Comparison of ENCODE assay signal across 14 mouse cellular contexts in the genomic region with DNA sequence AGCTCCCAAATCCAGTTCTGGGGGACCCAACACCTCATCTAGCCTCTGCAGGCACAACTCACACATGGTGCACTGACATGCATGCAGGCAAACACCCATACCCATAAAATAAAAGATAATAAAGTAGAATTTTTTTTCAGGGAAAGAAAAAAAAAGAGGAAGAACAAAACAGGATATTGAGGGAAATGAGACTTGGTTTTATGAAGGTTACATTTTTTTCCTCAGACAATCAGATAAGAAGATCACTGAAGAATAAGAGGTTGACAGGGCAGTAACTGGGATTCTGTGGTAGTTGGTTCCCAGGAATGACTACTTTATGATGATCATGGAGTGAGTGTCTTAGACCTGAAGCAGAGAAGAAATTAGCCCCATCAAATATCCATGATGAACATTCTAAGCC. TPM values are rescaled to one million over a fixed set of nuclear protein-coding genes. Genes with fewer than 3 reads are reported as not detected.
DNase-seq lines count a peak whose midpoint lies in the region; ATAC-seq lines count a peak whose summit lies in the region.
"Had no signal": no experiment of that assay in that cellular context is flagged by ENCODE, and none has a peak within 500 bp of the region (broad histone marks: within the 10 kb centered on the region; RNA-seq: fewer than 3 reads in every experiment).

No protein-coding gene starts in this region.

- H3K9me3 ChIP-seq in hindbrain, embryonic 10.5 days, result no peaks in the 10 kb centered on the region
- H3K9me3 ChIP-seq in hindbrain, embryonic 11.5 days (ENCODE audit: control insufficient read depth, low read length), result no peaks in the 10 kb centered on the region
- no peaks in the 10 kb centered on the region for H3K9me3 ChIP-seq in midbrain, embryonic 12.5 days
- no peaks in the 10 kb centered on the region for H3K9me3 ChIP-seq in midbrain, embryonic 13.5 days
- no peaks in the 10 kb centered on the region for H3K9me3 ChIP-seq in limb, embryonic 10.5 days (replicated peaks)
- no peaks in the 10 kb centered on the region for H3K9me3 ChIP-seq in stomach, embryonic 16.5 days (replicated peaks; ENCODE audit: control insufficient read depth, low read length)
- H3K9me3 ChIP-seq: heart, embryonic 10.5 days had no signal

- no peak overlapping the region for H3K27ac ChIP-seq in hindbrain, embryonic 10.5 days
- no peak overlapping the region for H3K27ac ChIP-seq in hindbrain, embryonic 11.5 days (ENCODE audit: low read depth, low read length)
- no peak overlapping the region for H3K27ac ChIP-seq in midbrain, embryonic 12.5 days (replicated peaks)
- no peak overlapping the region for H3K27ac ChIP-seq in midbrain, embryonic 13.5 days
- H3K27ac ChIP-seq in limb, embryonic 10.5 days, result no peak overlapping the region
- H3K27ac ChIP-seq in stomach, embryonic 16.5 days (ENCODE audit: low read length), result no peak overlapping the region
- H3K27ac ChIP-seq: heart, embryonic 10.5 days had no signal

- H3K4me2 ChIP-seq in hindbrain, embryonic 11.5 days (replicated peaks; ENCODE audit: low read depth, low read length), result no peak overlapping the region
- 0 out of 2 replicates have a peak overlapping the region, but pooled peaks have one; percentile 66 for H3K4me2 ChIP-seq in midbrain, embryonic 12.5 days (replicated peaks)
- H3K4me2 ChIP-seq in midbrain, embryonic 13.5 days (replicated peaks), result no peak overlapping the region
- H3K4me2 ChIP-seq in stomach, embryonic 16.5 days (ENCODE audit: low read depth, low read length), result peak overlapping the region; percentile 63

- no peaks in the 10 kb centered on the region for H3K27me3 ChIP-seq in hindbrain, embryonic 10.5 days (ENCODE audit: insufficient read depth, poor library complexity, severe bottlenecking)
- no peaks in the 10 kb centered on the region for H3K27me3 ChIP-seq in hindbrain, embryonic 11.5 days (ENCODE audit: control insufficient read depth, insufficient read depth, low read length)
- H3K27me3 ChIP-seq in midbrain, embryonic 12.5 days, result no peaks in the 10 kb centered on the region
- H3K27me3 ChIP-seq in midbrain, embryonic 13.5 days, result no peaks in the 10 kb centered on the region
- H3K27me3 ChIP-seq in limb, embryonic 10.5 days (ENCODE audit: low read depth, poor library complexity, severe bottlenecking), result no peaks in the 10 kb centered on the region
- no peaks in the 10 kb centered on the region for H3K27me3 ChIP-seq in stomach, embryonic 16.5 days (ENCODE audit: control insufficient read depth, insufficient read depth, low read length)
- H3K27me3 ChIP-seq: Patski had no signal

- H3K4me3 ChIP-seq in hindbrain, embryonic 10.5 days, result 0 out of 2 replicates have a peak overlapping the region, but pooled peaks have one; percentile 76
- H3K4me3 ChIP-seq in hindbrain, embryonic 11.5 days (ENCODE audit: low read depth, low read length), result no peak overlapping the region
- no peak overlapping the region for H3K4me3 ChIP-seq in midbrain, embryonic 12.5 days
- no peak overlapping the region for H3K4me3 ChIP-seq in midbrain, embryonic 13.5 days (replicated peaks)
- H3K4me3 ChIP-seq in limb, embryonic 10.5 days, result peak overlapping the region; percentile 87; the same call in 1 of the 2 replicates
- H3K4me3 ChIP-seq in stomach, embryonic 16.5 days (replicated peaks; ENCODE audit: low read length), result no peak overlapping the region

- H3K36me3 ChIP-seq in hindbrain, embryonic 10.5 days, result peaks cover 48% of the 10 kb centered on the region
- no peaks in the 10 kb centered on the region for H3K36me3 ChIP-seq in hindbrain, embryonic 11.5 days (ENCODE audit: control insufficient read depth, insufficient read depth, low read length)
- peaks cover 18% of the 10 kb centered on the region for H3K36me3 ChIP-seq in midbrain, embryonic 12.5 days
- H3K36me3 ChIP-seq in midbrain, embryonic 13.5 days, result peaks cover 19% of the 10 kb centered on the region
- H3K36me3 ChIP-seq in limb, embryonic 10.5 days, result peaks cover 45% of the 10 kb centered on the region
- no peaks in the 10 kb centered on the region; the same call in 1 of the 2 replicates for H3K36me3 ChIP-seq in stomach, embryonic 16.5 days (ENCODE audit: control insufficient read depth, insufficient read depth, low read length)

- peaks cover 30% of the 10 kb centered on the region for H3K4me1 ChIP-seq in hindbrain, embryonic 10.5 days (replicated peaks)
- peaks cover 3% of the 10 kb centered on the region; the same call in 1 of the 2 replicates for H3K4me1 ChIP-seq in hindbrain, embryonic 11.5 days (replicated peaks; ENCODE audit: control insufficient read depth, insufficient read depth, low read length)
- H3K4me1 ChIP-seq in midbrain, embryonic 12.5 days, result peaks cover 15% of the 10 kb centered on the region
- peaks cover 32% of the 10 kb centered on the region for H3K4me1 ChIP-seq in midbrain, embryonic 13.5 days (replicated peaks)
- peaks cover 23% of the 10 kb centered on the region for H3K4me1 ChIP-seq in limb, embryonic 10.5 days
- peaks cover 17% of the 10 kb centered on the region for H3K4me1 ChIP-seq in stomach, embryonic 16.5 days (ENCODE audit: control insufficient read depth, insufficient read depth, low read length)

- no peak overlapping the region for H3K9ac ChIP-seq in hindbrain, embryonic 11.5 days (ENCODE audit: low read depth, low read length)
- H3K9ac ChIP-seq in midbrain, embryonic 12.5 days (replicated peaks), result no peak overlapping the region; the same call in 1 of the 2 replicates
- H3K9ac ChIP-seq in midbrain, embryonic 13.5 days (replicated peaks), result no peak overlapping the region
- peak overlapping the region; percentile 2; the same call in 1 of the 2 replicates for H3K9ac ChIP-seq in stomach, embryonic 16.5 days (ENCODE audit: low read length)

- no peak for ATAC-seq in hindbrain, embryonic 11.5 days (ENCODE audit: low FRiP score)
- no peak for ATAC-seq in midbrain, embryonic 12.5 days (ENCODE audit: low FRiP score, low read depth)
- no peak for ATAC-seq in midbrain, embryonic 13.5 days
- no peak for ATAC-seq in stomach, embryonic 16.5 days (ENCODE audit: insufficient read depth, low FRiP score)
- ATAC-seq: Patski had no signal

- no peak for DNase-seq in hindbrain, embryonic 10.5 days (ENCODE audit: low spot score)
- no peak for DNase-seq in hindbrain, embryonic 11.5 days (ENCODE audit: low spot score)
- no peak for DNase-seq in limb, embryonic 10.5 days (ENCODE audit: low spot score)
- DNase-seq in spleen, adult 18-20 months, result no peak
- no peak for DNase-seq in right cerebral cortex, postnatal 36 days (ENCODE audit: low spot score in 2 of 2)
- DNase-seq: adrenal gland, postnatal 10 days; cerebellum, adult 11 months; kidney, adult 8-10 months; thymus, postnatal 36 days had no signal

RNA-seq across cellular contexts. Expression of gene Xpc, which starts 1.6 kb away (rescaled TPM):
- 23.6 and 23.7 TPM in 2 replicates for polyA plus RNA-seq in hindbrain, embryonic 10.5 days (2016; fragmentation: Nextera tagmentation; extraction: Ambion mirVana)
- polyA plus RNA-seq in hindbrain, embryonic 11.5 days (2014; fragmentation: Nextera tagmentation; extraction: Ambion mirVana), result 21.0 and 23.4 TPM in 2 replicates
- polyA plus RNA-seq in midbrain, embryonic 12.5 days (2016; fragmentation: Nextera tagmentation; extraction: Ambion mirVana), result 26.2 and 26.5 TPM in 2 replicates
- 22.9 and 23.9 TPM in 2 replicates for polyA plus RNA-seq in midbrain, embryonic 13.5 days (2015; fragmentation: Nextera tagmentation; extraction: Ambion mirVana)
- polyA plus RNA-seq in limb, embryonic 10.5 days (2016; fragmentation: Nextera tagmentation; extraction: Ambion mirVana), result 25.0 and 27.0 TPM in 2 replicates
- 12.7 and 14.9 TPM in 2 replicates for polyA plus RNA-seq in stomach, embryonic 16.5 days (2015; fragmentation: Nextera tagmentation; extraction: Ambion mirVana)

RNA-seq across cellular contexts. Expression of gene Lsm3, which starts 1.6 kb away (rescaled TPM):
- 340 and 380 TPM in 2 replicates for polyA plus RNA-seq in hindbrain, embryonic 10.5 days (2016; fragmentation: Nextera tagmentation; extraction: Ambion mirVana)
- polyA plus RNA-seq in hindbrain, embryonic 11.5 days (2014; fragmentation: Nextera tagmentation; extraction: Ambion mirVana), result 265 and 272 TPM in 2 replicates
- polyA plus RNA-seq in midbrain, embryonic 12.5 days (2016; fragmentation: Nextera tagmentation; extraction: Ambion mirVana), result 216 and 231 TPM in 2 replicates
- 199 and 201 TPM in 2 replicates for polyA plus RNA-seq in midbrain, embryonic 13.5 days (2015; fragmentation: Nextera tagmentation; extraction: Ambion mirVana)
- polyA plus RNA-seq in limb, embryonic 10.5 days (2016; fragmentation: Nextera tagmentation; extraction: Ambion mirVana), result 460 and 503 TPM in 2 replicates
- polyA plus RNA-seq in stomach, embryonic 16.5 days (2015; fragmentation: Nextera tagmentation; extraction: Ambion mirVana), result 175 and 191 TPM in 2 replicates

RNA-seq across cellular contexts. Expression of gene Tmem43, which starts 40.6 kb away (rescaled TPM):
- polyA plus RNA-seq in hindbrain, embryonic 10.5 days (2016; fragmentation: Nextera tagmentation; extraction: Ambion mirVana), result 61.9 and 62.7 TPM in 2 replicates
- 53.1 and 56.1 TPM in 2 replicates for polyA plus RNA-seq in hindbrain, embryonic 11.5 days (2014; fragmentation: Nextera tagmentation; extraction: Ambion mirVana)
- polyA plus RNA-seq in midbrain, embryonic 12.5 days (2016; fragmentation: Nextera tagmentation; extraction: Ambion mirVana), result 61.5 and 63.4 TPM in 2 replicates
- 48.4 and 49.4 TPM in 2 replicates for polyA plus RNA-seq in midbrain, embryonic 13.5 days (2015; fragmentation: Nextera tagmentation; extraction: Ambion mirVana)
- polyA plus RNA-seq in limb, embryonic 10.5 days (2016; fragmentation: Nextera tagmentation; extraction: Ambion mirVana), result 60.3 and 60.4 TPM in 2 replicates
- polyA plus RNA-seq in stomach, embryonic 16.5 days (2015; fragmentation: Nextera tagmentation; extraction: Ambion mirVana), result 56.8 and 64.3 TPM in 2 replicates

RNA-seq across cellular contexts. Expression of gene Chchd4, which starts 40.8 kb away (rescaled TPM):
- polyA plus RNA-seq in hindbrain, embryonic 10.5 days (2016; fragmentation: Nextera tagmentation; extraction: Ambion mirVana), result 26.7 and 34.2 TPM in 2 replicates
- polyA plus RNA-seq in hindbrain, embryonic 11.5 days (2014; fragmentation: Nextera tagmentation; extraction: Ambion mirVana), result 24.6 and 28.3 TPM in 2 replicates
- 22.2 TPM in 2 replicates for polyA plus RNA-seq in midbrain, embryonic 12.5 days (2016; fragmentation: Nextera tagmentation; extraction: Ambion mirVana)
- polyA plus RNA-seq in midbrain, embryonic 13.5 days (2015; fragmentation: Nextera tagmentation; extraction: Ambion mirVana), result 28.1 and 28.6 TPM in 2 replicates
- polyA plus RNA-seq in limb, embryonic 10.5 days (2016; fragmentation: Nextera tagmentation; extraction: Ambion mirVana), result 32.8 and 44.9 TPM in 2 replicates
- polyA plus RNA-seq in stomach, embryonic 16.5 days (2015; fragmentation: Nextera tagmentation; extraction: Ambion mirVana), result 23.3 and 25.3 TPM in 2 replicates

Comparison
In these comparisons a context has a peak if more than half of its experiments do, and no peak if none do; other contexts are left out.
1. H3K4me3 ChIP-seq: peak in hindbrain, embryonic 10.5 days (single experiment) and limb, embryonic 10.5 days (single experiment); none in hindbrain, embryonic 11.5 days (single experiment), midbrain, embryonic 12.5 days (single experiment), midbrain, embryonic 13.5 days (single experiment) and stomach, embryonic 16.5 days (single experiment).
2. H3K4me2 ChIP-seq: peak in midbrain, embryonic 12.5 days (single experiment) and stomach, embryonic 16.5 days (single experiment); none in hindbrain, embryonic 11.5 days (single experiment) and midbrain, embryonic 13.5 days (single experiment).